Mouse (Mus musculus): Measurements from ENCODE around the gene Cdkal1.

The Cdkal1 gene

DNA sequence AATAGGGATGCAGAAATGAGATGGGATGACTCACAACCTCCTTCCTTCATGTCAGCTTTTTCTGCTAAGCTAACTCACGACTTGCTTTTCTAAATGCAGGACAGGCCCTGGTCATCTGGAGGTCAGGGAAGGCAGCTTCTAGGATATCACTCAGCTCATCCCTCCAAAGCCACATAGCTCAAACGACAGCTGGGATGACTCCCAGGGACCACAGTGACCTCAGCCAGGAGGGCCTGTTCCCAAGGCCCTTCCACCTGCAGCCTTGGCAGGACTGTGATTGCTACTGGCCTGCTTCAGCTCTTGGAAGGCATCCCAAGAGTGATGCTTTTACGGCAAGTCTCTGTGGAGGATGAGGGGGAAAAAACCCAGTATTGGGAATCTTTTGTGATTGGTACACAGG lies 693.0 kb downstream of the Cdkal1 start:
- peak; percentile 33 to 48 for DNase-seq

DNA sequence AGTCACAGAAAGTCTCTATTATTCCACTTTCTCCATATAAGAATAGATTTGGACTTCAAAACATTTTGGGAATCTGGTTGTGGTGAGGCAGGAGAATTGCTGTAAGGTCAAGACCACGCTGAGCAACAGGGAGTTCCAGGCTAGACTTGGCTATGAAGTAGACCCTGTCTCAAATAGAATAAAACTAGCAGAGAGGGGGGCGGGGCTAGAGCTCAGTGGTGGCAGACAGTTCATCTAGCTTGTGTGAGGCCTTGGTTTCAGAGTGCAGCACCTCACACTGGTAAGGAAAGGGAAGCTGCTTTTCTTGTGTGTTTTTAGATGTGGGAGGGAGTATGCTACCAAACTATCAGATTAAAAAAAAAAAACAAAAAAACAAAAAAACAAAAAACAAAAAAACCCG lies 694.0 kb downstream of the Cdkal1 start:
- DNase-seq: peak in 1 of 2 experiments; percentile 14

DNA sequence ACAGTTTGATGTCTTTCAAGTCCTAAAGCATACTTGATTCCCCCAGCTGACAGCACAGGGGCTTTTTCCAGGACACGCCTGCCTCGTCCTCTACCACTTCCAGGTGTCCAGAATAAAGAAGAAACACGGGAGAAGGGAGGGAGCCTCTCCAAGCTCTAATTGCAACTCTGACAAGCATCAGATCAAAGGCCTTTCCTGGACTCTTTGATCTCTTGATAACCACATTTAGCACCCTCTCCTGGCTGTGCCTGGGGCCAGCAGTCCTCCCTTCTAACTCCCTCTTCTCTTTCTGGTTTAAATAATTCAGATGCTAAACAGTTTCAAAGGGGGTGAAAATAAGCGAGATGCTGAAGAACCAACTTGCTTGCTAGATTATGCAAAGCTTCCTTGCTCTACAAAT lies 698.8 kb downstream of the Cdkal1 start:
- peak; percentile 9 to 30 for DNase-seq

DNA sequence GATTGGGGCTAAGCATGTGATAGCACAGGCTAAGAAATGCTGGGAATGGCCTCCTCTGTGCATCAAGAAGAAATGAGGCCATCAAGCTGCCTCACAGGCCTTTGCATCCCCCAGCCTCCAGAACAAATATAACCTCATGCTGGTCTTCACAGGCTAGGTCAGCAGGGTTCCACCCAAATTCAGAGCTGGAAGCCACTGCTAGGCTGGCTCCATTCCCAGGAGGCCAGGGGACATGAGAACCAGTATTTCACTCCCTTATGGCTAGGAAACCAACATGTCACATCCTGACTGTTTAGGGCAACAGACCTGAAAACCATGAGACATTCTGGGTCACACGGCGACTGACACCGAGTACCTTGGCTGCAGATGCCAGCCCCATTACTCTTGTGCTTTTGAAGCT lies 700.2 kb downstream of the Cdkal1 start:
- peak; percentile 38 to 67 for DNase-seq

DNA sequence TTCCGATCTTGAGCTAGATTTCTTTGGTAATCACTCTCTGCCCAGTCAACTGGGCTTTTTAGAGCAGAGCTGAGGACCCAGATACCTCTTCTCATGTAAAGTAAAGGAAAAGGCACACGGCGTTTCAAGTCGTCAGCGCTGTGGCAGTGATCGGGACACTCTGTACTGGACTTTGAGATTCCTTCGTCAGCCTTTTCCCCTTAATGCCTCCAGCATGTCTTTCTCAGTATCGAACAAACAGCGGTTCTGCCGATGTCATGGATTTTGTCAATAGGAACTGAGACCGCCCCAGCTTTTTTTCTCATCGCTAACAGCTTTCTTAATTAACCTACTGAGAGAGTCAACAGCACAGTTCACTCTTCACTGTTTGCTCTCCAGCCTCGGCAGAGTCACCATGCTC lies 705.4 kb downstream of the Cdkal1 start:
- no peak for DNase-seq

DNA sequence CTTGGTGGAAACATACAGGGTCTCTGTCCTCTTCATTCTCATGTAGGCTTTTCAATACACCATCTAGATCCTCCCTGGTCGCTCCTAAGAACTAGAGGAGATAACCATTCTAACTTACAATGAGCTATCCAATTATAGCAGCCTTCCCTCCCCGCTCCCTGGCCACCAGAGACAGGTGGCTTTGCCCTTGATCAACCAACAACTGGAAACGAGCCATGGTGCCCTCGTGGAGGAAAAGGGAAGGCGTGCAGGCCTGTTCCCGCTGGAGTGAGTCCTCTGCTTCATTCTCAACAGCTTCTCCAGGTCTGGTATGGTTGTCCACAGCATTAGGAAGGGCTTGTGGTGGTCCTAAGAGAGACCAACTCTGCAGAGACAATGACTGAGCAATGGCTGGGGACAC lies 706.1 kb downstream of the Cdkal1 start:
- DNase-seq: no peak

DNA sequence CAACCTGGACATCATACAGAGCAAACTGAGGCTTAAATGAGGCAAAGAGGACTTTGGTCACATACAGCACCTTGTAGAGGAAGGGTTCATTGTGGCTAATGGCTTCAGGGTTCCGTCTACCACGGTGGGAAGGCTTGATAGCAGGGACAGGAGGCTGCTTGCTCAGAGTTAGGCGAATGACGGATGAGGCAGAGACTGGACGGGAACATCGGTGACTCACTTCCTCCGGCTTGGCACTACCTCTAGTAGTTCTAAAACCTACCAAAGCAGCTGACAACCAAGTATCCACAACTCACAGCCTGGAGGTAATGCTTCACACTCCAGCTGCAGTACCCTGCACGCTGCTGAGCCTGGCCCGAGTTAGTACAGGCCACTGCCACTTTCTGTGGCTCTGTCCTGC lies 706.9 kb downstream of the Cdkal1 start:
- DNase-seq: no peak
